Comparison of ENCODE assay signal across 8 mouse cellular contexts in genomic region chr16:91541573-91542081, GRCm38 (mm10). TPM values are rescaled to one million over a fixed set of nuclear protein-coding genes. Genes with fewer than 3 reads are reported as not detected.
DNase-seq lines count a peak whose midpoint lies in the region; ATAC-seq and TF ChIP-seq lines count a peak whose summit lies in the region.

No protein-coding gene starts in this region.

- no peak overlapping the region for H3K4me2 ChIP-seq in hindbrain, embryonic 11.5 days (replicated peaks; ENCODE audit: low read depth, low read length)
- peak overlapping the region; percentile 38 for H3K4me2 ChIP-seq in hindbrain, embryonic 16.5 days (ENCODE audit: low read length)
- peak overlapping the region; percentile 39 for H3K4me2 ChIP-seq in liver, embryonic 16.5 days (ENCODE audit: low read depth, low read length)

- peaks cover 14% of the 10 kb centered on the region for H3K4me1 ChIP-seq in hindbrain, embryonic 10.5 days (replicated peaks)
- H3K4me1 ChIP-seq in hindbrain, embryonic 11.5 days (replicated peaks; ENCODE audit: control insufficient read depth, insufficient read depth, low read length) = no peaks in the 10 kb centered on the region
- H3K4me1 ChIP-seq in hindbrain, embryonic 16.5 days (ENCODE audit: control insufficient read depth, insufficient read depth, low read depth, low read length) = peaks cover 2% of the 10 kb centered on the region; the same call in 1 of the 2 replicates
- peaks cover 57% of the 10 kb centered on the region for H3K4me1 ChIP-seq in liver, embryonic 16.5 days (ENCODE audit: control insufficient read depth, low read depth, low read length)

- no peak overlapping the region for H3K9ac ChIP-seq in hindbrain, embryonic 11.5 days (ENCODE audit: low read depth, low read length)
- 0 out of 2 replicates have a peak overlapping the region, but pooled peaks have one; percentile 13 for H3K9ac ChIP-seq in hindbrain, embryonic 16.5 days (ENCODE audit: low read depth, low read length)
- peak overlapping the region; percentile 6; the same call in 1 of the 2 replicates for H3K9ac ChIP-seq in liver, embryonic 16.5 days (ENCODE audit: low read depth, low read length)

- no peaks in the 10 kb centered on the region for H3K9me3 ChIP-seq in hindbrain, embryonic 10.5 days
- H3K9me3 ChIP-seq in hindbrain, embryonic 11.5 days (ENCODE audit: control insufficient read depth, low read length) = no peaks in the 10 kb centered on the region
- H3K9me3 ChIP-seq in hindbrain, embryonic 16.5 days (ENCODE audit: control insufficient read depth, low read length) = no peaks in the 10 kb centered on the region
- H3K9me3 ChIP-seq in liver, embryonic 16.5 days (replicated peaks; ENCODE audit: control insufficient read depth, low read length) = no peaks in the 10 kb centered on the region

- H3K27me3 ChIP-seq in hindbrain, embryonic 10.5 days (ENCODE audit: insufficient read depth, poor library complexity, severe bottlenecking) = peaks cover 13% of the 10 kb centered on the region
- H3K27me3 ChIP-seq in hindbrain, embryonic 11.5 days (ENCODE audit: control insufficient read depth, insufficient read depth, low read length) = no peaks in the 10 kb centered on the region
- H3K27me3 ChIP-seq in hindbrain, embryonic 16.5 days (replicated peaks; ENCODE audit: control insufficient read depth, insufficient read depth, low read length) = no peaks in the 10 kb centered on the region
- no peaks in the 10 kb centered on the region for H3K27me3 ChIP-seq in liver, embryonic 16.5 days (ENCODE audit: control insufficient read depth, insufficient read depth, low read depth, low read length)

- no peak for DNase-seq in hindbrain, embryonic 10.5 days (ENCODE audit: low spot score)
- no peak for DNase-seq in hindbrain, embryonic 11.5 days (ENCODE audit: low spot score)
- DNase-seq in brain, embryonic 14.5 days (ENCODE audit: low read depth) = peak; percentile 86
- peak; percentile 70 for DNase-seq in telencephalon, adult 2 months (ENCODE audit: low read depth, low spot score)
- no peak for DNase-seq in adrenal gland, postnatal 4 days (ENCODE audit: low spot score in 2 of 2)
- no peak for DNase-seq in kidney, adult 9 months

- no peak overlapping the region for H3K27ac ChIP-seq in hindbrain, embryonic 10.5 days
- H3K27ac ChIP-seq in hindbrain, embryonic 11.5 days (ENCODE audit: low read depth, low read length) = no peak overlapping the region
- no peak overlapping the region for H3K27ac ChIP-seq in hindbrain, embryonic 16.5 days (ENCODE audit: low read depth, low read length)
- H3K27ac ChIP-seq in liver, embryonic 16.5 days (ENCODE audit: low read length) = no peak overlapping the region

- 49% methylated on average over 10 of the region's 10 CpGs for WGBS in hindbrain, embryonic 10.5 days
- 44% methylated on average over 10 of the region's 10 CpGs for WGBS in hindbrain, embryonic 11.5 days
- 40% methylated on average over 10 of the region's 10 CpGs for WGBS in hindbrain, embryonic 16.5 days
- WGBS in liver, embryonic 16.5 days (ENCODE audit: insufficient replicate concordance) = 27% methylated on average over 10 of the region's 10 CpGs

- TF ChIP-seq POLR2A in brain, embryonic 14.5 days (IDR thresholded peaks at IDR 0.05; ENCODE audit: borderline replicate concordance, extremely low read depth, insufficient read depth, insufficient read length, poor library complexity, severe bottlenecking) = no peak

- no peaks in the 10 kb centered on the region for H3K36me3 ChIP-seq in hindbrain, embryonic 10.5 days
- H3K36me3 ChIP-seq in hindbrain, embryonic 11.5 days (ENCODE audit: control insufficient read depth, insufficient read depth, low read length) = no peaks in the 10 kb centered on the region
- no peaks in the 10 kb centered on the region for H3K36me3 ChIP-seq in hindbrain, embryonic 16.5 days (ENCODE audit: control insufficient read depth, insufficient read depth, low read length)
- H3K36me3 ChIP-seq in liver, embryonic 16.5 days (ENCODE audit: control insufficient read depth, insufficient read depth) = no peaks in the 10 kb centered on the region

- ATAC-seq in hindbrain, embryonic 11.5 days (ENCODE audit: low FRiP score) = no peak
- peak; percentile 54; the same call in 1 of the 2 replicates for ATAC-seq in hindbrain, embryonic 16.5 days
- no peak for ATAC-seq in liver, embryonic 16.5 days (ENCODE audit: low read depth)

- peak overlapping the region; percentile 29 for H3K4me3 ChIP-seq in hindbrain, embryonic 10.5 days
- no peak overlapping the region for H3K4me3 ChIP-seq in hindbrain, embryonic 11.5 days (ENCODE audit: low read depth, low read length)
- no peak overlapping the region for H3K4me3 ChIP-seq in hindbrain, embryonic 16.5 days (ENCODE audit: low read length)
- no peak overlapping the region for H3K4me3 ChIP-seq in liver, embryonic 16.5 days (ENCODE audit: low read depth, low read length)

- TF ChIP-seq CTCF in brain, embryonic 14.5 days (IDR thresholded peaks at IDR 0.05; ENCODE audit: borderline replicate concordance, extremely low read depth, insufficient read depth, insufficient read length) = no peak

RNA-seq across cellular contexts. Expression of gene Ifngr2, which starts 5.2 kb away (rescaled TPM):
- 25.1 and 36.7 TPM in 2 replicates for polyA plus RNA-seq in hindbrain, embryonic 10.5 days (2016; fragmentation: Nextera tagmentation; extraction: Ambion mirVana)
- polyA plus RNA-seq in hindbrain, embryonic 11.5 days (2014; fragmentation: Nextera tagmentation; extraction: Ambion mirVana) = 35.1 and 36.8 TPM in 2 replicates
- polyA plus RNA-seq in brain, embryonic 14.5 days (2012; rRNA removed) = 34.8 and 43.1 TPM in 2 replicates
- polyA plus RNA-seq in hindbrain, embryonic 16.5 days (2015; fragmentation: Nextera tagmentation; extraction: Ambion mirVana) = 118 and 127 TPM in 2 replicates
- polyA plus RNA-seq in liver, embryonic 16.5 days (2015; fragmentation: Nextera tagmentation; extraction: Ambion mirVana) = 18.6 and 22.2 TPM in 2 replicates
- total RNA-seq in adrenal gland, postnatal 4 days (2021) = 10 to 100 TPM; 38.5 to 40.9 TPM

RNA-seq across cellular contexts. Expression of gene Tmem50b, which starts 56.0 kb away (rescaled TPM):
- 37.6 and 45.9 TPM in 2 replicates for polyA plus RNA-seq in hindbrain, embryonic 10.5 days (2016; fragmentation: Nextera tagmentation; extraction: Ambion mirVana)
- 54.7 and 55.9 TPM in 2 replicates for polyA plus RNA-seq in hindbrain, embryonic 11.5 days (2014; fragmentation: Nextera tagmentation; extraction: Ambion mirVana)
- 52.3 and 55.4 TPM in 2 replicates for polyA plus RNA-seq in brain, embryonic 14.5 days (2012; rRNA removed)
- polyA plus RNA-seq in hindbrain, embryonic 16.5 days (2015; fragmentation: Nextera tagmentation; extraction: Ambion mirVana) = 114 and 131 TPM in 2 replicates
- 7.1 and 7.4 TPM in 2 replicates for polyA plus RNA-seq in liver, embryonic 16.5 days (2015; fragmentation: Nextera tagmentation; extraction: Ambion mirVana)
- 10 to 100 TPM; 29.2 to 29.8 TPM for total RNA-seq in adrenal gland, postnatal 4 days (2021)

RNA-seq across cellular contexts. Expression of gene Ifnar1, which starts 56.6 kb away (rescaled TPM):
- 49.8 and 50.5 TPM in 2 replicates for polyA plus RNA-seq in hindbrain, embryonic 10.5 days (2016; fragmentation: Nextera tagmentation; extraction: Ambion mirVana)
- 51.6 and 52.9 TPM in 2 replicates for polyA plus RNA-seq in hindbrain, embryonic 11.5 days (2014; fragmentation: Nextera tagmentation; extraction: Ambion mirVana)
- polyA plus RNA-seq in brain, embryonic 14.5 days (2012; rRNA removed) = 43.7 and 54.3 TPM in 2 replicates
- 42.7 and 49.2 TPM in 2 replicates for polyA plus RNA-seq in hindbrain, embryonic 16.5 days (2015; fragmentation: Nextera tagmentation; extraction: Ambion mirVana)
- polyA plus RNA-seq in liver, embryonic 16.5 days (2015; fragmentation: Nextera tagmentation; extraction: Ambion mirVana) = 21.3 and 25.0 TPM in 2 replicates
- total RNA-seq in adrenal gland, postnatal 4 days (2021) = 10 to 100 TPM; 87.7 to 92.9 TPM

Comparison
In these comparisons a context has a peak if more than half of its experiments do, and no peak if none do; other contexts are left out.
1. DNase-seq: peak in brain, embryonic 14.5 days (single experiment) and telencephalon, adult 2 months (single experiment); none in hindbrain, embryonic 10.5 days (single experiment), hindbrain, embryonic 11.5 days (single experiment), adrenal gland, postnatal 4 days (0 of 2) and kidney, adult 9 months (single experiment).